Mouse (Mus musculus): ENCODE results near the gene Mxi1. TPM values are rescaled to one million over a fixed set of nuclear protein-coding genes. Genes with fewer than 3 reads are reported as not detected.
"Not testable (repeated sequence)": the region's sequence is repeated elsewhere in the genome, so short reads cannot be mapped to it uniquely, and the experiment has no call there.

Gene Mxi1
- polyA plus RNA-seq, 1 experiment = 71.8 TPM

DNA sequence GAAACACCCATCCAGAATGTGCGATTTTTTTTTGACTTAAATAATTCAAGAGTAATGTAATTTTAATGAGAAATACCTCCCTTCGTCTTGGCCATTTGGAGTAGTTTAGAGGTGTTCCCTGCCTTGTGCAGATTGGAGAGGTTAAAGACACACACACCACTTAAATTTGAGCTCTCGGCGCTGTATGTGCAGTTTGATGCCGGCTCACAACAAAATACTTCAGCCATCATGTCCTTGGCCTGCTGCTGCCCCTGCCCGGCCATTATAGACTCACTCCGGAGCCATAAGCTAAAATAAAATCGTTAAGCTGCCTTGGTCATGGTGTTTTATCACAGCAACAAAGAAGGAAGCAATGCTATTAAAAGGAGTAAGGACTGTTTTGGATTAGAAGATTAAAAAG is 81.1 kb downstream of the Mxi1 start:
- TF ChIP-seq CTCF (IDR thresholded peaks at IDR 0.05; ENCODE audit: borderline replicate concordance, insufficient read depth, low read depth, low read length) (no peak), POLR2A (IDR thresholded peaks at IDR 0.05; ENCODE audit: borderline replicate concordance, insufficient read depth, low read length) (no peak)
- 27% methylated on average over 8 of the region's 8 CpGs for WGBS
- peaks cover 13% of the 10 kb centered on the region; the same call in 1 of the 2 replicates for H3K4me1 ChIP-seq (ENCODE audit: control insufficient read depth, insufficient read depth, low read length)
- peak overlapping the region; percentile 75 for H3K4me3 ChIP-seq (replicated peaks; ENCODE audit: insufficient read depth, low read depth, low read length)
- H3K27me3 ChIP-seq (ENCODE audit: control insufficient read depth, insufficient read depth, low read length) = no peaks in the 10 kb centered on the region
- DNase-seq = peak in 1 of 2 experiments; percentile 16
- 0 out of 2 replicates have a peak overlapping the region, but pooled peaks have one; percentile 13 for H3K27ac ChIP-seq (ENCODE audit: insufficient read depth, low read length)

DNA sequence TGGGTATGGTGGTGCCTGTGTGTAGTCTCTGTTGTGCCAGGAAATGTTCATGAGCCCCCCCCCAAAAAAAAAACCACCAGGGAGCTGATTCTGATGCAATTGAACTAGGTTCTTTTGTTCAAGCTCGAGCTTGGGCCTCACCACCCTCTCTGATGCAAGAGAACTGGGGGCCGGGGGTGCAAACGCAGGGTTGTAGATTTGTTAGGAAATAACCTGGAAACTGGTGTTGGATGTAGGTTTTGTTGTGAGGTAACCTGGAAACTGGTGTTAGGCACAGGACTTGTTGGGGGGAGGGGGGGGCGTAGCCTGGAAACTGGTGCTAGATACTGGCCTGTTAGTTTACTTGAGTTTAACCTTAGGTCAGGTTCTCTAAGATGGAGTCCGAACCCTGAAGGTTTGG is 81.5 kb downstream of the Mxi1 start:
- no peaks in the 10 kb centered on the region for H3K27me3 ChIP-seq (ENCODE audit: control insufficient read depth, insufficient read depth, low read length)
- peak in 1 of 2 experiments; percentile 14 for DNase-seq
- TF ChIP-seq POLR2A (IDR thresholded peaks at IDR 0.05; ENCODE audit: borderline replicate concordance, insufficient read depth, low read length) = no peak
- no peak for TF ChIP-seq CTCF (IDR thresholded peaks at IDR 0.05; ENCODE audit: borderline replicate concordance, insufficient read depth, low read depth, low read length)
- peaks cover 13% of the 10 kb centered on the region; the same call in 1 of the 2 replicates for H3K4me1 ChIP-seq (ENCODE audit: control insufficient read depth, insufficient read depth, low read length)
- no peak overlapping the region for H3K4me3 ChIP-seq (replicated peaks; ENCODE audit: insufficient read depth, low read depth, low read length)
- WGBS = 84% methylated on average over 5 of the region's 5 CpGs
- H3K27ac ChIP-seq (ENCODE audit: insufficient read depth, low read length) = 0 out of 2 replicates have a peak overlapping the region, but pooled peaks have one; percentile 13

DNA sequence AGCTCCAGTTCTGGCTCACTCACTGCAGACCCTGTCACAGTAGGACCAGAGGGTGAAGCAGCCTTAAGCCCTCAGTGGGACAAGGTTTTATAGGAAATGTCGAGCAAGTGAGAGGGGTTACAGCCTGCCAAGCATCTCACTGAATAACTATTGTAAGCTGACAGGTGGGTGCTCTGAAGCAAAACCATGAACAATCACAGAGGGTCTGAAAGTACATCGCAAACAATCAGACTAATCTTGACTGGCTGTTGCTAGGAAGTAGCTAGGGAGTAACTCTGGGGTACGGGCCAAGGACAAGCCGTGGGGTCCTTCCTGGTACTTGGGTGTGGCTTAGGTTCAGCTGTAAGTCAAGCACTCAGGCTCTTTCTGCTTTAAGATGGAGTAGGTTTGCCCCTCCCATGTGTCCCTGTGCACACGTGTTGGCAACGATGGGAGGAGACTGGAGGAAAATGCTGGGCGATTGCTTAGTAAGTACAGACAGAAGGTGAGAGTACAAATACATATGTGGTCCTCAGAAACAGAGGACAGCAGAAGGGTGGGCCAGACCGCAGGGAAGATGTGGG is 82.5 kb downstream of the Mxi1 start:
- Histone ChIP-seq H3K4me1 (ENCODE audit: control insufficient read depth, insufficient read depth, low read length) (peaks cover 15% of the 10 kb centered on the region; the same call in 1 of the 2 replicates), H3K4me3 (replicated peaks; ENCODE audit: insufficient read depth, low read depth, low read length) (no peak overlapping the region), H3K27me3 (ENCODE audit: control insufficient read depth, insufficient read depth, low read length) (no peaks in the 10 kb centered on the region), H3K27ac (ENCODE audit: insufficient read depth, low read length) (no peak overlapping the region; the same call in 1 of the 2 replicates)
- 25% methylated on average over 8 of the region's 8 CpGs for WGBS
- peak in 1 of 2 experiments; percentile 9 for DNase-seq
- TF ChIP-seq POLR2A (IDR thresholded peaks at IDR 0.05; ENCODE audit: borderline replicate concordance, insufficient read depth, low read length) (no peak), CTCF (IDR thresholded peaks at IDR 0.05; ENCODE audit: borderline replicate concordance, insufficient read depth, low read depth, low read length) (no peak)

DNA sequence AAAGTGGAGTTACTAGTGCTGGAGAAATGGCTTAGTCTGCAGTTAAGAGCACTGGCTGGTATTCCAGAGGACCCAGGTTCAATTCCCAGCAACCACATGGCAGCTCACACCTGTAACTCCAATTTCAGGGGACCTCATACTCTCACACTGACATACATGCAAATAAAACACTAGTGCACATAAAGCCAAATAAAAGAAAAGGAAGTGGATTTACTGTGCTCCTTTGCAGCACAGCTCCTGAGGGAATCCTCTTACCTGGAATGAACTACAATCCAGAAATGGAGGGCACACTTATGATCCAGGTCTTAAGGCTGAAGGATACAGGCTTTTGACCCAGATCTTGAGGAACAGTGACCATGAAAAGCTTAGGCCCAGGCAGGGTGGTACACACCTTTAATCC is 83.3 kb downstream of the Mxi1 start:
- Histone ChIP-seq H3K27me3 (ENCODE audit: control insufficient read depth, insufficient read depth, low read length) (no peaks in the 10 kb centered on the region), H3K4me3 (replicated peaks; ENCODE audit: insufficient read depth, low read depth, low read length) (no peak overlapping the region), H3K27ac (ENCODE audit: insufficient read depth, low read length) (no peak overlapping the region), H3K4me1 (ENCODE audit: control insufficient read depth, insufficient read depth, low read length) (peaks cover 15% of the 10 kb centered on the region; the same call in 1 of the 2 replicates)
- DNase-seq = peak in 1 of 2 experiments; percentile 7
- TF ChIP-seq CTCF (IDR thresholded peaks at IDR 0.05; ENCODE audit: borderline replicate concordance, insufficient read depth, low read depth, low read length) = no peak
- no peak for TF ChIP-seq POLR2A (IDR thresholded peaks at IDR 0.05; ENCODE audit: borderline replicate concordance, insufficient read depth, low read length)

DNA sequence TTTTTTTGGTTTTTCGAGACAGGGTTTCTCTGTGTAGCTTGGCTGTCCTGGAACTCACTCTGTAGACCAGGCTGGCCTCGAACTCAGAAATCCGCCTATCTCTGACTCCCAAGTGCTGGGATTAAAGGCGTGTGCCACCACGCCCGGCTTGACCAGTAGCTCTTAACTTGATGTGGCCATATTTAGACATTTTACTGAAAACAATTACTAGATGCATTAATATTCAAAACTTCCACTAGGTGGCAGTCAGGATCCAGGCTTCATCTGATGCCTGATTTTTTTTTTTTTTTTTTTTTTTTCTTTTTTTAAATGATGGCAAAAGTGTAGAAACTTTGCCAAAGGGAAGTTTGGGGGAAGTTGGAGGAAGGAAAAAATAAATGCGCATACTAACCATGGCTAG is 84.2 kb downstream of the Mxi1 start:
- Histone ChIP-seq H3K27ac (ENCODE audit: insufficient read depth, low read length) (no peak overlapping the region), H3K4me3 (replicated peaks; ENCODE audit: insufficient read depth, low read depth, low read length) (no peak overlapping the region), H3K4me1 (ENCODE audit: control insufficient read depth, insufficient read depth, low read length) (peaks cover 12% of the 10 kb centered on the region; the same call in 1 of the 2 replicates), H3K27me3 (ENCODE audit: control insufficient read depth, insufficient read depth, low read length) (no peaks in the 10 kb centered on the region)
- peak; percentile 64 to 78 for DNase-seq
- WGBS = 2% methylated on average over 7 of the region's 7 CpGs
- no peak for TF ChIP-seq POLR2A (IDR thresholded peaks at IDR 0.05; ENCODE audit: borderline replicate concordance, insufficient read depth, low read length)
- peak; percentile 18; the same call in 1 of the 2 replicates for TF ChIP-seq CTCF (IDR thresholded peaks at IDR 0.05; ENCODE audit: borderline replicate concordance, insufficient read depth, low read depth, low read length)

DNA sequence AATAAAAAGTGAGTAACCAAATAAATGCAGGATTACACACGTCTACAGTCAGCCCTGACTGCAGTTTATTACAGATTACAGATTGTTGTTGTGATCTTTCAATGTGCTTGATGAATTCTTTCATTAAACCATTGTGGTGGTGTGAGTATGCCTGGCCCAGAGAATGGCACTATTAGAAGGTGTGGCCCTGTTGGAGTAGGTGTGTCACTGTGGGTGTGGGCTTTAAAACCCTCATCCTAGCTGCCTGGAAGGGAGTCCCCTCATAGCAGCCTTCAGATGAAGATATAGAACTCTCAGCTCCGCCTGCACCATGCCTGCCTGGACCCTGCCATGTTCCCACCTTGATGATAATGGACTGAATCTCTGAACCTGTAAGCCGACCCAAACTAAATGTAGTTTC is 84.6 kb downstream of the Mxi1 start:
- peak overlapping the region; percentile 39; the same call in 1 of the 2 replicates for H3K27ac ChIP-seq (ENCODE audit: insufficient read depth, low read length)
- peak in 1 of 2 experiments; percentile 44 for DNase-seq
- not testable (repeated sequence) for H3K4me3 ChIP-seq (replicated peaks; ENCODE audit: insufficient read depth, low read depth, low read length); H3K27me3 ChIP-seq (ENCODE audit: control insufficient read depth, insufficient read depth, low read length)
- H3K4me1 ChIP-seq (ENCODE audit: control insufficient read depth, insufficient read depth, low read length) = peaks cover 12% of the 10 kb centered on the region; the same call in 1 of the 2 replicates
- 65% methylated on average over 3 of the region's 3 CpGs for WGBS

DNA sequence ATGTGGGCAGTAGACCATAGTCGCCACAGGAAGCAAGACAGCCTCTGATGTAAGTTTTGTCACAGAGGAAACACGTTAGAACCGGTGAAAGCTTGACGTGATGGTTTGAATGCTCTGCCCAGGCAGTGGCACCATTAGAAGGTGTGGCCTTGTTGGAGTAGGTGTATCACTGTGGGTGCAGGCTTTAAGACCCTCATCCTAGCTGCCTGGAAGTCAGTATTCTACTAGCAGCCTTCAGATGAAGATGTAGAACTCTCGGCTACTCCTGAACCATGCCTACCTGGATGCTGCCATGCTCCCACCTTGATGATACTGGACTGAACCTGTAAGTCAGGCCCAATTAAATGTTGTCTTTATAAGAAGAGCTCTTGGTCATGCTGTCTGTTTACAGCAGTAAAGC is 85.5 kb downstream of the Mxi1 start:
- Histone ChIP-seq H3K4me1 (ENCODE audit: control insufficient read depth, insufficient read depth, low read length) (peaks cover 16% of the 10 kb centered on the region), H3K27ac (ENCODE audit: insufficient read depth, low read length) (peak overlapping the region; percentile 69; the same call in 1 of the 2 replicates)
- WGBS = 36% methylated on average over 5 of the region's 5 CpGs
- DNase-seq = peak in 1 of 2 experiments; percentile 37
- not testable (repeated sequence) for H3K4me3 ChIP-seq (replicated peaks; ENCODE audit: insufficient read depth, low read depth, low read length); H3K27me3 ChIP-seq (ENCODE audit: control insufficient read depth, insufficient read depth, low read length)

DNA sequence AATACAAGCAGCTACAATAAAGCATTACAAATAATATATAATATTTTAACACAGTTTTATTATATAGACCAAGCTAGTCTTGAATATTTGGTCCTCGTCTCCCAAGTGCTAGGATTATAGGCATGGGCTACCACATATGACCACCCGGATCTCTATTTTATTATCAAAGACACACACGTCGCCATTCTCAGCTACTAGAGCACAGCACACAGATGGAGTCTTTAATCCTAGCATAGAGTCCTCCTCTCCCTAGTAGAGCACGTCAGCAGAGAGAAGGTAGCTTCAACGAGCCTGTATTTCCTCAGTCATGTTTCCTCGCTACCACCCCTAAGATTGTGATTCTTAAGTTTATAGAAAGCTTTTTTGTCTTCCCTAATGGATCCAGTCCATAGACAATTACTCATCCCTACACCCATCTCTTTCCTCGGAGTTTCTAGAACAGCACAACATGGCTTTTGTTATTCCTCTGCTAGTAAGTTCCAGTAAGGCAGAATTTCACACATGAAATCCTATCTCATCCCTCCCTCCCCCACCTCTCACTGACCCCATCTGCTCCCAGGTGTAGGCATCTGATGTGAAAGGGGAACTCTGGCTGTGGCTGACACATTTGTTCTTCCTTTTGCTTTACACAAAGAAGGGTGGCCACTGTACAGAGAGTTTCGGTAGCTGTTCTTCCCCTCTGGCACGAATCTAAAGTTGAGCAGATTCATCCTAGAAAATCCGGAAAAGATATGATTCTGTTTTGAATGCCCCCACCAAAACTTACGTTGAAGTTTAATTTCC is 87.3 kb downstream of the Mxi1 start:
- H3K27me3 ChIP-seq (ENCODE audit: control insufficient read depth, insufficient read depth, low read length) = no peaks in the 10 kb centered on the region
- no peak overlapping the region for H3K27ac ChIP-seq (ENCODE audit: insufficient read depth, low read length)
- TF ChIP-seq POLR2A (IDR thresholded peaks at IDR 0.05; ENCODE audit: borderline replicate concordance, insufficient read depth, low read length) = no peak
- no peak for TF ChIP-seq CTCF (IDR thresholded peaks at IDR 0.05; ENCODE audit: borderline replicate concordance, insufficient read depth, low read depth, low read length)
- H3K4me3 ChIP-seq (replicated peaks; ENCODE audit: insufficient read depth, low read depth, low read length) = no peak overlapping the region
- H3K4me1 ChIP-seq (ENCODE audit: control insufficient read depth, insufficient read depth, low read length) = peaks cover 14% of the 10 kb centered on the region
- DNase-seq = no peak
- WGBS = 77% methylated on average over 12 of the region's 12 CpGs
